Mouse (Mus musculus) heart, adult 11 months (tissue): ENCODE measurements at regions not wholly inside any gene's neighbourhood (a gene's known extent, or its start where the extent isn't known, plus 50 kb on each side); places are given as distances from the start of the nearest gene placed in this dataset.

ENCODE experiments used
- DNase-seq: peaks from one replicate; pipeline ENCODE4 v3.0.0; 2022

GRCm38 (mm10) chr3:132029112-132029511, 56.0 kb upstream of the Dkk2 start:
- no peak for DNase-seq

GRCm38 (mm10) chr3:132033078-132033713, 51.9 kb upstream of the Dkk2 start:
- no peak for DNase-seq

GRCm38 (mm10) chr3:132035176-132035575, 49.9 kb upstream of the Dkk2 start:
- no peak for DNase-seq
